Mouse (Mus musculus): ENCODE data around the gene Abcg5. TPM values are rescaled to one million over a fixed set of nuclear protein-coding genes. Genes with fewer than 3 reads are reported as not detected.

Gene Abcg5
- polyA plus RNA-seq, 1 experiment from 2014 or later = 1.2 TPM

DNA sequence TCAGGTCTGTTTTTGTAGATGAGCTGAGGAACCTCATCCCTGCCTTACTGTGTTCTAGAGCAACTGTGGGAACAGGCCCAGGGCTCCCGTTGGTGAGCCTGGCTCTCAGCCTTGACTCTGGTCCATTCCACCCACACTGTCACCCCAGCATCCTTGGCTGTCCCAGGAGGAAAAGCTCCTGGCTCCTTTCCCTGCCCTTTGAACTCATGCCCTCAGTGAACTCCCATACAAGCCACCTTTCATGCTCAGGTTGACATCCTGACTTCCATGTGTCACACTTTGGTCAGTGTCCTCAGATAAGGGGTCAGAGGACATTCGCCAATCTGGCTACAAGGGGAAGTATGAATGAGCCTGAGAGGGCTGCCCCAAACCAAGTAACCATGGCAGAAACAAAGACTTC, 10.9 kb upstream of the Abcg5 start:
- WGBS = 77% methylated on average over 2 of the region's 2 CpGs

DNA sequence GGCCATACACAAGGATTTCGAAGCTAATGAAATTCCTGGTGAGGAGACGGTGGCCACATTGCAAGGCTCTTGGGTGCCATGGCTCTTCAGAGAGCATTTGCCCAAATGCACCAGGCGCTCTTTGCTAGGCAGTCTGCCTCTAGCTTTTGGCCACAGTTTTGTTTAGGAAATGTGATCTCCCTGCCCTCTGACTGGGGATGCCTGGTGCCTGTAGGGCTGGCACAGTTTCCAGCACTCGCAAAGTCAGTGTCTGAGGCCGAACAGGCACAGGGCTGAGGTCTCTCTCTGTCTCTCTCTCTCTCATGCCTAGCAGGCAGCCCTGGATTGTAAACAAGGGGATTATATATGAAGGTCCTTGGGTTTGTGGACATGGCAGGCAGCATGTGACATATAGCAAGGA, 7.3 kb upstream of the Abcg5 start:
- DNase-seq (no peak), ATAC-seq (ENCODE audit: low FRiP score, low TSS enrichment) (no peak)
- Histone ChIP-seq H3K27ac (replicated peaks; ENCODE audit: low read depth, low read length) (no peak overlapping the region), H3K9me3 (ENCODE audit: control insufficient read depth, low read length) (no peaks in the 10 kb centered on the region), H3K27me3 (ENCODE audit: control insufficient read depth, insufficient read depth, low read length) (no peaks in the 10 kb centered on the region), H3K4me1 (ENCODE audit: control insufficient read depth, insufficient read depth, low read length) (no peaks in the 10 kb centered on the region), H3K4me3 (replicated peaks; ENCODE audit: low read depth, low read length) (no peak overlapping the region), H3K9ac (replicated peaks; ENCODE audit: low read length) (no peak overlapping the region), H3K4me2 (ENCODE audit: low read length) (no peak overlapping the region), H3K36me3 (ENCODE audit: control insufficient read depth, insufficient read depth, low read length) (no peaks in the 10 kb centered on the region)
- 89% methylated on average over 5 of the region's 5 CpGs for WGBS

More for the DNA sequence above, 10.9 kb upstream of the Abcg5 start:
- Histone ChIP-seq H3K4me1 (ENCODE audit: control insufficient read depth, insufficient read depth, low read length) (no peaks in the 10 kb centered on the region), H3K27me3 (ENCODE audit: control insufficient read depth, insufficient read depth, low read length) (no peaks in the 10 kb centered on the region), H3K9me3 (ENCODE audit: control insufficient read depth, low read length) (no peaks in the 10 kb centered on the region), H3K36me3 (ENCODE audit: control insufficient read depth, insufficient read depth, low read length) (no peaks in the 10 kb centered on the region), H3K9ac (replicated peaks; ENCODE audit: low read length) (no peak overlapping the region), H3K4me2 (ENCODE audit: low read length) (no peak overlapping the region), H3K4me3 (replicated peaks; ENCODE audit: low read depth, low read length) (no peak overlapping the region), H3K27ac (replicated peaks; ENCODE audit: low read depth, low read length) (no peak overlapping the region)
- ATAC-seq (ENCODE audit: low FRiP score, low TSS enrichment) (no peak), DNase-seq (no peak)

DNA sequence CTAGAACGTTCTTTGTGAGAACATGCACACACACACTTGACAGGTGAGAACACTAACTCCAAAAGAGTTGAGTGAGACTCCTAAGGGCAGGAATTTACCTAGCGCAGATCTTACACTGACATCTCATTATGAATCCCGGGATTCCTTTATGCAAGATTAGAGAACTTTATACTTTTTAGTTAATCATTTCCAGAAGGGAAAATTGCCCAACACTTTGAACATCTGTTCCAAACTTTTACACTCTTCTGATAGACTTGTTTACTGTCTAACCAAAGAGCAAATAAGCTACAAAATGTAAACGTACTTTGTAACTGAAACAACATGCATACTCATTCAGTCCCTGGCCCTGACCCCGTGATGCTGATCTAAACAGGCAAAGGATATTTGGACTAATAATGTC, 6.5 kb upstream of the Abcg5 start:
- DNase-seq (no peak), ATAC-seq (ENCODE audit: low FRiP score, low TSS enrichment) (no peak)
- Histone ChIP-seq H3K4me3 (replicated peaks; ENCODE audit: low read depth, low read length) (no peak overlapping the region), H3K9ac (replicated peaks; ENCODE audit: low read length) (no peak overlapping the region), H3K9me3 (ENCODE audit: control insufficient read depth, low read length) (no peaks in the 10 kb centered on the region), H3K36me3 (ENCODE audit: control insufficient read depth, insufficient read depth, low read length) (no peaks in the 10 kb centered on the region), H3K27me3 (ENCODE audit: control insufficient read depth, insufficient read depth, low read length) (no peaks in the 10 kb centered on the region), H3K4me1 (ENCODE audit: control insufficient read depth, insufficient read depth, low read length) (no peaks in the 10 kb centered on the region), H3K4me2 (ENCODE audit: low read length) (no peak overlapping the region), H3K27ac (replicated peaks; ENCODE audit: low read depth, low read length) (no peak overlapping the region)
- 87% methylated on average over 5 of the region's 5 CpGs for WGBS

DNA sequence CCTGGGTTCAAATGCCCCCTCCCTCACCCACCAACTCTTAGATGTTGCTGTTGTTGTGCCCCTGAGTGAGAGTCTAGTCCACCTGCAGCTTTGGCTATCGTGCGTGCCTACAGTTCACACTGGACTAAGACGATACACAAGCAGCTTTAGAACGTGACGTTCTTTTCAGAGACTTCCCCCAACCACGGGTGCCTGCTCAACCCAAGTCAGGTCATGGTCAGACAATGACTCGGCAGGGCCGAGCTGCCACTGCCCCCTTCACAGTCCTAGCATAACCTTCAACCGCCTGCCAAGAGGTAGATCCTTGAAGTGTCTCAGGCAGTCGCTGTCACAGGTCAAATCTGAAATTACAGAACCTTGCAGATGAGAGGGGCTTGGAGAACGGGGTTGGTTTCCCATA, 6.0 kb upstream of the Abcg5 start:
- DNase-seq (no peak), ATAC-seq (ENCODE audit: low FRiP score, low TSS enrichment) (no peak)
- WGBS = 90% methylated on average over 11 of the region's 11 CpGs
- H3K9me3 ChIP-seq (ENCODE audit: control insufficient read depth, low read length) = no peaks in the 10 kb centered on the region
- H3K36me3 ChIP-seq (ENCODE audit: control insufficient read depth, insufficient read depth, low read length) = no peaks in the 10 kb centered on the region
- no peak overlapping the region for H3K4me3 ChIP-seq (replicated peaks; ENCODE audit: low read depth, low read length)
- H3K4me2 ChIP-seq (ENCODE audit: low read length) = no peak overlapping the region
- no peaks in the 10 kb centered on the region for H3K27me3 ChIP-seq (ENCODE audit: control insufficient read depth, insufficient read depth, low read length)
- H3K9ac ChIP-seq (replicated peaks; ENCODE audit: low read length) = no peak overlapping the region
- no peak overlapping the region for H3K27ac ChIP-seq (replicated peaks; ENCODE audit: low read depth, low read length)
- no peaks in the 10 kb centered on the region for H3K4me1 ChIP-seq (ENCODE audit: control insufficient read depth, insufficient read depth, low read length)

DNA sequence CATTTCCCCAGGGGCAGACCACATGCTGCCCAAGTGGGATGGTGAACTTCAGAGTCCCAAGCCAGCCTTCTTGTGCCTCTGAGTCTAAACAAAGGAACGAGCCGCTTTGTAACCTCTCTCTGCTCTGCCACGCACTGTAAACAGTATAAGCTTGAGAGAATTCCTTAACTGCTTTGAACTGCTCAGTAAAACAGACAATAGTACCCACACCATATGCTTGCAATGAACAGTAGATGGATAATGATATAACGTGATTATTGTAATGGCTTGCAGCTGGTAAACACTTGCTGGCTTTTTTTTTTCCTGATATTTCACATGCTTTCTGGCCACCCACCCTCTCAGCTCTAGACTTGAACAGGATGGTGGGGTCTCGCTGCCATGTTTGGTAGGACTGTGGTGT, 5.2 kb upstream of the Abcg5 start:
- 78% methylated on average over 5 of the region's 5 CpGs for whole genome bisulfite sequencing
- no peak for ATAC-seq (ENCODE audit: low FRiP score, low TSS enrichment)

DNA sequence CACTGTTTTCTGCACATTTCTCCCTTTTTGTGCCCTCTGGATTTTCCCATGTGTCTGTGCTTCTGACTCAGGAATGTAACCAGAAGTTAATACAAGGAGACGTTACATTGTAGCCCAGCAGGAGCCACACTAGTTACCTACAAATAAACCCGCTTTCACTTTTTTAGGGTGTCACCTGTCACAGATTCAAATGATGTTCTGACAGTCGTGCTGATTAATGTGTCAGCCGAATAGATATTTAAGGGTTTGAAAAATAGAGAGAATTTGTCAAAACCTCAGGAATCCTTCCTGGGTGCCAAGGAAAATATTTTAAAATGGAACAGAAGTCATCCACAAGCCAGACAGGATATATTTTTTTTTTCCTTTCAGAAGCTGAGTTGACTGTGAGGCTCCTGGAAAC, 2.5 kb upstream of the Abcg5 start:
- Histone ChIP-seq H3K27me3 (ENCODE audit: control insufficient read depth, insufficient read depth, low read length) (no peaks in the 10 kb centered on the region), H3K4me3 (replicated peaks; ENCODE audit: low read depth, low read length) (no peak overlapping the region), H3K36me3 (ENCODE audit: control insufficient read depth, insufficient read depth, low read length) (no peaks in the 10 kb centered on the region), H3K27ac (replicated peaks; ENCODE audit: low read depth, low read length) (no peak overlapping the region), H3K4me1 (ENCODE audit: control insufficient read depth, insufficient read depth, low read length) (no peaks in the 10 kb centered on the region), H3K9ac (replicated peaks; ENCODE audit: low read length) (no peak overlapping the region), H3K9me3 (ENCODE audit: control insufficient read depth, low read length) (no peaks in the 10 kb centered on the region), H3K4me2 (ENCODE audit: low read length) (no peak overlapping the region)
- 88% methylated on average over 4 of the region's 4 CpGs for WGBS
- ATAC-seq (ENCODE audit: low FRiP score, low TSS enrichment) (no peak), DNase-seq (no peak)

More for the DNA sequence above, 5.2 kb upstream of the Abcg5 start:
- Histone ChIP-seq H3K4me1 (ENCODE audit: control insufficient read depth, insufficient read depth, low read length) (no peaks in the 10 kb centered on the region), H3K27ac (replicated peaks; ENCODE audit: low read depth, low read length) (no peak overlapping the region), H3K27me3 (ENCODE audit: control insufficient read depth, insufficient read depth, low read length) (no peaks in the 10 kb centered on the region), H3K4me3 (replicated peaks; ENCODE audit: low read depth, low read length) (no peak overlapping the region), H3K9ac (replicated peaks; ENCODE audit: low read length) (no peak overlapping the region), H3K4me2 (ENCODE audit: low read length) (no peak overlapping the region), H3K36me3 (ENCODE audit: control insufficient read depth, insufficient read depth, low read length) (no peaks in the 10 kb centered on the region), H3K9me3 (ENCODE audit: control insufficient read depth, low read length) (no peaks in the 10 kb centered on the region)
- DNase-seq = no peak

DNA sequence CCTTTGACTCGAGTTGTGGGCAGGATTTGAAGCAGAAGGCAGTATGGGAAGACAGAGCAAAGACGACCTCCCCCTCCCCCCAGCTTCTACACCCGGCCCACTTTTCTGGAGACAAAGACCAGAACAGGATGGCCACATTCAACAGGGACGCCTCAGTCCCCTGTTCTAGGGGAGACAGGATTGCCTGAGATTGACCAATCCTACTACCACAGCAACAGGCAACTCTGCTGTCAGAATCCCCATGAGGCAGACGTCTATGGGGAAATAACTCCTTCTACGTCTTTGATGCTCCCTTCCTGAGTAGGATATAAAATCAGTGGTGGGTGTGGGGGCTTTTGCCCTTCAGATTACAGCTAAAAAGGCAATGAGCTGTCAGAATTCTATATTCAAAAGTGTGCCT, 1.5 kb upstream of the Abcg5 start:
- DNase-seq (no peak), ATAC-seq (ENCODE audit: low FRiP score, low TSS enrichment) (no peak)
- no peaks in the 10 kb centered on the region for H3K9me3 ChIP-seq (ENCODE audit: control insufficient read depth, low read length)
- no peak overlapping the region for H3K9ac ChIP-seq (replicated peaks; ENCODE audit: low read length)
- no peak overlapping the region for H3K27ac ChIP-seq (replicated peaks; ENCODE audit: low read depth, low read length)
- 50% methylated on average over 6 of the region's 6 CpGs for WGBS
- no peak overlapping the region for H3K4me3 ChIP-seq (replicated peaks; ENCODE audit: low read depth, low read length)
- H3K36me3 ChIP-seq (ENCODE audit: control insufficient read depth, insufficient read depth, low read length) = no peaks in the 10 kb centered on the region
- no peak overlapping the region for H3K4me2 ChIP-seq (ENCODE audit: low read length)
- no peaks in the 10 kb centered on the region for H3K4me1 ChIP-seq (ENCODE audit: control insufficient read depth, insufficient read depth, low read length)
- H3K27me3 ChIP-seq (ENCODE audit: control insufficient read depth, insufficient read depth, low read length) = no peaks in the 10 kb centered on the region

DNA sequence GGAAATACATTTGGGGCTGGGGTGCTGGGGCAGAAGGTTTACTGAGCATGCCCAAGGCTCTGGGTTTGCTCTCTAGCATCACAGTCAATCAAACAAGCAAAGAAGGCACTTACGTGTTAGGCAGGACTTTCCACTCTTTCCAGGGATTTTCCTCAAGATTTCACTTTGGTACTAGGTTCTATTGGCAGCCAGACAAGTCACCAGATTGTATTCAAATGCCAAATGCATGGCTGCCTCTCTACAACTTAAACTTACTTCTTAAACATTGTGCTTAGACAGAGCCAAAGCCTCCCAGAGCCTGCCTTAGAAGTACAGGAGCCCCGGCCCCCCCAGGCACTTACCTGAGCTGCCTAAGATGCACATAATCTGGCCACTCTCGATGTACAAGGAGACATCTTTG, 1.1 kb downstream of the Abcg5 start:
- 79% methylated on average over 3 of the region's 3 CpGs for WGBS
- ATAC-seq (ENCODE audit: low FRiP score, low TSS enrichment) (no peak), DNase-seq (no peak)
- no peaks in the 10 kb centered on the region for H3K36me3 ChIP-seq (ENCODE audit: control insufficient read depth, insufficient read depth, low read length)
- H3K9ac ChIP-seq (replicated peaks; ENCODE audit: low read length) = no peak overlapping the region
- H3K4me3 ChIP-seq (replicated peaks; ENCODE audit: low read depth, low read length) = no peak overlapping the region
- H3K4me2 ChIP-seq (ENCODE audit: low read length) = no peak overlapping the region
- H3K9me3 ChIP-seq (ENCODE audit: control insufficient read depth, low read length) = no peaks in the 10 kb centered on the region
- no peaks in the 10 kb centered on the region for H3K27me3 ChIP-seq (ENCODE audit: control insufficient read depth, insufficient read depth, low read length)
- no peak overlapping the region for H3K27ac ChIP-seq (replicated peaks; ENCODE audit: low read depth, low read length)
- H3K4me1 ChIP-seq (ENCODE audit: control insufficient read depth, insufficient read depth, low read length) = no peaks in the 10 kb centered on the region

DNA sequence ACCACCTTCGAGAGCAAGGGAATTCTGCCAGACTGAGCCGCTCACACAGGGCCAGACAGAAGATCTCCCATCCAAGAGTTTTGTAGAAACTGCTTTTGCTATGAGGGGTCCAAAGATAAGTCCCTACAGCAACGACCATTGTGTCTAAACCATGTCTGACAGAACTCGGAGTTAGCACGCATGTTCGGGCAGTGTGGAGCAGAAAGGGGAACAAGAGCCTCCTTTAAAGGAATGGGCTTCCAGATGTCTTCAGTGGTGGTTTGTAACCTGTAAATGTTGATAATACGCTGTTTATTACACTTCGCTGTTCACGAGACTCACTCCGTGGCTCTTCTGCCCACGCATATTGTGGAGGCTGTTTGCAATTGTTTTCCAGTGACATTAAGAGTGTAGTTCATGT, 5.2 kb downstream of the Abcg5 start:
- DNase-seq = no peak
- Histone ChIP-seq H3K27ac (replicated peaks; ENCODE audit: low read depth, low read length) (no peak overlapping the region), H3K36me3 (ENCODE audit: control insufficient read depth, insufficient read depth, low read length) (no peaks in the 10 kb centered on the region), H3K9me3 (ENCODE audit: control insufficient read depth, low read length) (no peaks in the 10 kb centered on the region), H3K4me3 (replicated peaks; ENCODE audit: low read depth, low read length) (no peak overlapping the region), H3K9ac (replicated peaks; ENCODE audit: low read length) (no peak overlapping the region), H3K27me3 (ENCODE audit: control insufficient read depth, insufficient read depth, low read length) (peaks cover 14% of the 10 kb centered on the region; the same call in 1 of the 2 replicates), H3K4me2 (ENCODE audit: low read length) (no peak overlapping the region), H3K4me1 (ENCODE audit: control insufficient read depth, insufficient read depth, low read length) (peaks cover 11% of the 10 kb centered on the region)
- ATAC-seq (ENCODE audit: low FRiP score, low TSS enrichment) = no peak
- 92% methylated on average over 11 of the region's 11 CpGs for WGBS

All from midbrain, embryonic 14.5 days (tissue).